Mouse (Mus musculus) ES-E14 (cell line): ENCODE measurements around the gene Tpst1.

Experiments used
- CHD2 ChIP-seq: IDR thresholded peaks from 2 replicates; pipeline ENCODE4 v1.6.1; 2014; ENCODE audit warnings: mild to moderate bottlenecking, low read depth, low read length, inconsistent platforms
- HCFC1 ChIP-seq: IDR thresholded peaks from 2 replicates; pipeline ENCODE4 v1.6.1; 2012; ENCODE audit warnings: low read length, inconsistent platforms, borderline replicate concordance; ENCODE audit not compliant: insufficient read depth
- ZC3H11A ChIP-seq: IDR thresholded peaks from 2 replicates; pipeline ENCODE4 v1.6.1; 2012; ENCODE audit warnings: low read depth, mild to moderate bottlenecking, inconsistent platforms, low read length, borderline replicate concordance
- ZNF384 ChIP-seq: IDR thresholded peaks from 2 replicates; pipeline ENCODE4 v1.6.1; 2012; ENCODE audit warnings: low read depth, low read length, inconsistent platforms

- TF ChIP-seq ZC3H11A (no peak), ZNF384 (no peak), HCFC1 (no peak), CHD2 (no peak)
Measured at GRCm38 (mm10) chr5:130116116-130116515, 43.0 kb downstream of the Tpst1 start.
